Mouse (Mus musculus) adrenal gland, postnatal 14 days (tissue): ENCODE measurements around the gene Rnf182. TPM values are rescaled to one million over a fixed set of nuclear protein-coding genes. Genes with fewer than 3 reads are reported as not detected.

Experiments used
- DNase-seq: peaks from one replicate; pipeline ENCODE4 v3.0.0; 2021; ENCODE audit warnings: mixed read lengths
- total RNA-seq: library from RNA; stranded (reverse); gene quantifications from 2 replicates; pipeline ENCODE4 v1.2.3, GENCODE M21; 2021

Gene Rnf182
- total RNA-seq, 1 experiment from 2014 or later, result 1.2 TPM

DNA sequence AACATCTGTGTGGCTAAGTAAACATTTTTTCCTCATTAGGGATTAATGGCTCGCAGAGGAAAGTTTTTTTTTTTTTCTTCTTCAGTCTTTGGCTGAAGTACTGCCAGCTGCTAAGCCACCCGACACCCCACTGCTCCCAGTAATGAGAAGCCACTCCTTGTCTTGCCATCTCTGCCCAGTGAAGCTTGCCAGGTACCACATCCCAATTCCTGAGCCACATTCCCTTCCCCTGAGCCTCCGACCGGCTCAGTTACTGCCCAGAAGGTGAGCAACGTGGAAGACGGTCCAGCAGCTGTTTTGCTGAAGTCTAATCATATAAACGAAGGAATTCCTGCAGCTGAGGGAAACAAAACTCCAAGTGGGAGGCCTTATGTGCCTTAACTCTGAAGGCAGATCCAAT is 88.0 kb downstream of the Rnf182 start:
- DNase-seq, result no peak

GRCm38 (mm10) chr13:43704533-43705116 is 89.1 kb downstream of the Rnf182 start:
- DNase-seq, result no peak

DNA sequence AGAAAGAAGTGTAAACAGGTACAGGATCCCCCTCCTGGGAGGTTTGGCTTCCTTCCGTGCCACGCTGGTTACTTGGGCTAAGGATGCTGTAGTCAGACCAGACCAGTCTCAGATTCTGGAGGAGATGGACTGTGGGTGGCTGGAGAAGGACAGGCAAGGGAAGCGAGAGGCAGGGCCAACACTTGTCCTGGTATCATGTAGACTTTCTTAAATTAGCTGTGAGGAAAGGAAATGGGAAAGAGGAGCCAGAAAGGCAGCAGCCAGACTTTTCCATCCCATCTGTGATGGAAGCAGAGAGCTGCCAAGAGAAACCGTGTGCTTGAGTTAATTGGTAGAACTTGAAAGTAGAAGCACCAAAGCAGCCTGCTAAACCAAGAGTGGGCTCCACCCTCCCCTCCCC is 90.9 kb downstream of the Rnf182 start:
- DNase-seq, result no peak

DNA sequence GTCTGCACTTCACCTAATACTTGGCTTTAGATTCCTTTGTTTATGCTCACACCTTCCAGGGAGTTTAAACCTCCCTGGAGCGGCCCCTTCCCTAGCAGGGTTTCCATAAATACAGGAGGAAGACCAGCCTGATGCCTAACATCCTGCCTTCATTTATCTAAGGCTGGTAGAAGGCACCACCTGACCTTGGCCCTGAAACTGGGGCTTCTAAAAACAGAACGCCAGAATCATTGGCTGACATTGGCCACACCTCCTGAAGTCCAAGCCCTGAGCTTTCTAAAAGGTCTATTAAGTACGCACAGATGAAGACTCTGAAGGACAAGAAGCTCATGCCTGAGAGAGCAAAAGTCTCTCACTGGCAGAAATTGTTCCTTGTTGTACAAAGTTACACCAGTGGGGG is 94.0 kb downstream of the Rnf182 start:
- no peak for DNase-seq

- no peak for DNase-seq
Measured at GRCm38 (mm10) chr13:43711708-43712314, 96.3 kb downstream of the Rnf182 start.

- no peak for DNase-seq
Measured at GRCm38 (mm10) chr13:43714741-43715140, 99.2 kb downstream of the Rnf182 start.

GRCm38 (mm10) chr13:43715466-43715865 is 100.0 kb downstream of the Rnf182 start:
- no peak for DNase-seq

DNA sequence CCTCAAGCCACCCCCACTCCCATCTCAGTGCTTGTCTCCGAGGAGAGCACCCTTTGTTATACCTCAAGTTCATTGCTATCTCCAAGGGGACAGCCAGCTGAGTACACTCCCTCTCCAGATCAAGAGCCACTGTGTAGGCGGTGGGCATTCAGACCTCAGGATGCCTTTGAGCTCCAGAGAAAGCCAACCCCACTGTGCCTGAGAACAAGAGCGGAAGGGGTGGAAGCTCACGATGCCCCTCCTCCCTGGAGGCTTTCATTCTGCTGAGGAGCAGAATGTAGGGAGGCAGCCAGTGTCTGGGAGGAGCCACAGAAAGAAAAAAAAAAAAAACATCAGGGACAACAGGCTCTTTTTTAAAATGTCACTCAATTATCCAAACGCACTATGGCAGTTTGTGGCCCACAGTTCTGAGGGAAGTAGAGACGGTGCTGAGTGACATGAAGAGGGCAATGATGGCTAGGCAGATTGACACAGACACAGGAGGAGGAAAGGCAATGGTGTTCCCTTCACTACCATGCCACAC is 101.1 kb downstream of the Rnf182 start:
- DNase-seq, result no peak

- no peak for DNase-seq
Measured at GRCm38 (mm10) chr13:43718173-43718572, 102.7 kb downstream of the Rnf182 start.

GRCm38 (mm10) chr13:43720496-43720895 is 105.0 kb downstream of the Rnf182 start:
- DNase-seq, result no peak

Other genes with a start within 250 kb of the Rnf182 start
- gene Nol7, start 217.3 kb upstream of the Rnf182 start, total RNA-seq, result 107 and 108 TPM in 2 replicates
- 57.1 and 74.2 TPM in 2 replicates for gene Ranbp9, start 134.4 kb upstream of the Rnf182 start, total RNA-seq
- 65.5 and 66.1 TPM in 2 replicates for gene Mcur1, start 55.5 kb upstream of the Rnf182 start, total RNA-seq
- gene Cd83, start 169.1 kb downstream of the Rnf182 start, total RNA-seq, result 2.5 and 4.8 TPM in 2 replicates